Comparison of ENCODE assay signal across 21 mouse cellular contexts in genomic region chr9:65239731-65240130, GRCm38 (mm10). TPM values are rescaled to one million over a fixed set of nuclear protein-coding genes. Genes with fewer than 3 reads are reported as not detected.
DNase-seq lines count a peak whose midpoint lies in the region; ATAC-seq and TF ChIP-seq lines count a peak whose summit lies in the region.
"Had no signal": no experiment of that assay in that cellular context is flagged by ENCODE, and none has a peak within 500 bp of the region (broad histone marks: within the 10 kb centered on the region; RNA-seq: fewer than 3 reads in every experiment).

No protein-coding gene starts in this region.

- H3K4me2 ChIP-seq in intestine, embryonic 14.5 days (ENCODE audit: low read length) = no peak overlapping the region
- no peak overlapping the region for H3K4me2 ChIP-seq in intestine, embryonic 15.5 days (replicated peaks)
- no peak overlapping the region for H3K4me2 ChIP-seq in midbrain, embryonic 11.5 days
- no peak overlapping the region for H3K4me2 ChIP-seq in midbrain, embryonic 13.5 days (replicated peaks)
- no peak overlapping the region for H3K4me2 ChIP-seq in stomach, postnatal 0 days (replicated peaks; ENCODE audit: low read depth)
- H3K4me2 ChIP-seq: heart, embryonic 11.5 days; limb, embryonic 13.5 days; liver, embryonic 13.5 days; lung, embryonic 15.5 days had no signal

- H3K4me3 ChIP-seq in intestine, embryonic 14.5 days (ENCODE audit: low read depth, low read length) = no peak overlapping the region
- H3K4me3 ChIP-seq in intestine, embryonic 15.5 days (replicated peaks) = no peak overlapping the region
- H3K4me3 ChIP-seq in midbrain, embryonic 11.5 days (ENCODE audit: low read depth, low read length) = no peak overlapping the region
- no peak overlapping the region for H3K4me3 ChIP-seq in midbrain, embryonic 13.5 days (replicated peaks)
- no peak overlapping the region for H3K4me3 ChIP-seq in ES-E14 (ENCODE audit: insufficient read depth in 1 of 2, low read depth in 1 of 2, low read length in 2 of 2, poor library complexity in 1 of 2, severe bottlenecking in 1 of 2)
- no peak overlapping the region for H3K4me3 ChIP-seq in stomach, postnatal 0 days (ENCODE audit: low read depth, low read length)
- H3K4me3 ChIP-seq: hindbrain, embryonic 10.5 days; limb, embryonic 13.5 days; liver, embryonic 13.5 days; lung, embryonic 15.5 days had no signal

- ATAC-seq in intestine, embryonic 14.5 days (replicated peaks; ENCODE audit: low FRiP score, low TSS enrichment, low read depth) = no peak
- no peak for ATAC-seq in intestine, embryonic 15.5 days
- ATAC-seq in midbrain, embryonic 11.5 days (ENCODE audit: low FRiP score) = no peak
- ATAC-seq in midbrain, embryonic 13.5 days = no peak
- no peak for ATAC-seq in stomach, postnatal 0 days (ENCODE audit: low FRiP score, low TSS enrichment)

- no peaks in the 10 kb centered on the region; the same call in 1 of the 2 replicates for H3K36me3 ChIP-seq in intestine, embryonic 14.5 days (ENCODE audit: control insufficient read depth, insufficient read depth, low read length)
- no peaks in the 10 kb centered on the region for H3K36me3 ChIP-seq in intestine, embryonic 15.5 days
- H3K36me3 ChIP-seq in midbrain, embryonic 11.5 days (ENCODE audit: control insufficient read depth, insufficient read depth, low read length) = no peaks in the 10 kb centered on the region
- peaks cover 6% of the 10 kb centered on the region; the same call in 1 of the 2 replicates for H3K36me3 ChIP-seq in midbrain, embryonic 13.5 days
- H3K36me3 ChIP-seq in ES-E14 (ENCODE audit: control insufficient read depth, insufficient read depth, low read length, poor library complexity, severe bottlenecking) = peaks cover 5% of the 10 kb centered on the region; the same call in 1 of the 2 replicates
- H3K36me3 ChIP-seq in stomach, postnatal 0 days (ENCODE audit: control insufficient read depth, insufficient read depth, low read length) = no peaks in the 10 kb centered on the region
- H3K36me3 ChIP-seq: lung, embryonic 15.5 days had no signal

- H3K4me1 ChIP-seq in intestine, embryonic 14.5 days (replicated peaks; ENCODE audit: control insufficient read depth, insufficient read depth, low read length) = peaks cover 47% of the 10 kb centered on the region
- peaks cover 28% of the 10 kb centered on the region for H3K4me1 ChIP-seq in intestine, embryonic 15.5 days (replicated peaks)
- peaks cover 4% of the 10 kb centered on the region for H3K4me1 ChIP-seq in midbrain, embryonic 11.5 days (ENCODE audit: control insufficient read depth, insufficient read depth, low read length)
- H3K4me1 ChIP-seq in midbrain, embryonic 13.5 days (replicated peaks) = peaks cover 13% of the 10 kb centered on the region; the same call in 1 of the 2 replicates
- peaks cover 0 to 3% of the 10 kb centered on the region in 2 experiments; a peak in 2 of 4 replicates for H3K4me1 ChIP-seq in ES-E14 (ENCODE audit: control insufficient read depth in 2 of 2, insufficient read depth in 2 of 2, low read length in 2 of 2, poor library complexity in 1 of 2)
- no peaks in the 10 kb centered on the region for H3K4me1 ChIP-seq in stomach, postnatal 0 days (replicated peaks; ENCODE audit: control insufficient read depth, insufficient read depth)

- H3K27ac ChIP-seq in intestine, embryonic 14.5 days (ENCODE audit: low read depth) = peak overlapping the region; percentile 65; the same call in 1 of the 2 replicates
- H3K27ac ChIP-seq in intestine, embryonic 15.5 days = no peak overlapping the region
- no peak overlapping the region for H3K27ac ChIP-seq in midbrain, embryonic 11.5 days (ENCODE audit: low read depth, low read length)
- H3K27ac ChIP-seq in midbrain, embryonic 13.5 days = no peak overlapping the region
- no peak overlapping the region for H3K27ac ChIP-seq in ES-E14 (ENCODE audit: insufficient read depth, low read depth, low read length, poor library complexity, severe bottlenecking)
- H3K27ac ChIP-seq in stomach, postnatal 0 days (replicated peaks) = no peak overlapping the region
- H3K27ac ChIP-seq: hindbrain, embryonic 10.5 days; limb, embryonic 13.5 days; liver, embryonic 13.5 days; lung, embryonic 15.5 days had no signal

- peak; percentile 28; the same call in 1 of the 2 replicates for TF ChIP-seq CTCF in stomach, postnatal 0 days (IDR thresholded peaks at IDR 0.05; ENCODE audit: low read depth)

- TF ChIP-seq EP300 in stomach, postnatal 0 days (optimal IDR thresholded peaks at IDR 0.05) = no peak

- no peaks in the 10 kb centered on the region for H3K27me3 ChIP-seq in intestine, embryonic 14.5 days (replicated peaks; ENCODE audit: control insufficient read depth, insufficient read depth, low read length)
- H3K27me3 ChIP-seq in intestine, embryonic 15.5 days (replicated peaks) = no peaks in the 10 kb centered on the region
- no peaks in the 10 kb centered on the region for H3K27me3 ChIP-seq in midbrain, embryonic 11.5 days (ENCODE audit: control insufficient read depth, insufficient read depth, low read length)
- H3K27me3 ChIP-seq in midbrain, embryonic 13.5 days = no peaks in the 10 kb centered on the region
- H3K27me3 ChIP-seq in stomach, postnatal 0 days (ENCODE audit: control insufficient read depth, insufficient read depth, low read length) = no peaks in the 10 kb centered on the region
- H3K27me3 ChIP-seq: limb, embryonic 13.5 days; liver, embryonic 13.5 days; lung, embryonic 15.5 days had no signal

- no peaks in the 10 kb centered on the region for H3K9me3 ChIP-seq in intestine, embryonic 14.5 days (ENCODE audit: control insufficient read depth, low read length)
- H3K9me3 ChIP-seq in intestine, embryonic 15.5 days = no peaks in the 10 kb centered on the region
- no peaks in the 10 kb centered on the region for H3K9me3 ChIP-seq in midbrain, embryonic 11.5 days (ENCODE audit: control insufficient read depth, low read length)
- no peaks in the 10 kb centered on the region for H3K9me3 ChIP-seq in midbrain, embryonic 13.5 days
- H3K9me3 ChIP-seq in ES-E14 (ENCODE audit: control insufficient read depth, insufficient read depth, low read depth, low read length) = no peaks in the 10 kb centered on the region
- H3K9me3 ChIP-seq in stomach, postnatal 0 days (ENCODE audit: control insufficient read depth, low read length) = no peaks in the 10 kb centered on the region
- H3K9me3 ChIP-seq: G1E; hindbrain, embryonic 10.5 days; limb, embryonic 13.5 days; liver, embryonic 13.5 days; lung, embryonic 15.5 days had no signal

- WGBS in intestine, embryonic 14.5 days = 93% methylated on average over 5 of the region's 5 CpGs
- 89% methylated on average over 5 of the region's 5 CpGs for WGBS in intestine, embryonic 15.5 days
- WGBS in midbrain, embryonic 11.5 days = 88% methylated on average over 5 of the region's 5 CpGs
- 91% methylated on average over 5 of the region's 5 CpGs for WGBS in midbrain, embryonic 13.5 days
- 95% methylated on average over 5 of the region's 5 CpGs for whole genome bisulfite sequencing in stomach, postnatal 0 days

- no peak for DNase-seq in intestine, embryonic 14.5 days (ENCODE audit: low spot score)
- DNase-seq in midbrain, embryonic 11.5 days (ENCODE audit: low spot score, missing footprints) = peak; percentile 41
- DNase-seq in ES-E14 (ENCODE audit: low read depth, low spot score) = peak; percentile 29
- DNase-seq in stomach, postnatal 0 days (ENCODE audit: low spot score) = no peak
- DNase-seq in spleen, adult 12 weeks (ENCODE audit: low spot score) = no peak
- DNase-seq: adrenal gland, postnatal 25 days; cerebellum, adult 8-10 months; kidney, postnatal 36 days; liver, embryonic 13.5 days; lung, postnatal 4 days had no signal

- H3K9ac ChIP-seq in intestine, embryonic 14.5 days (ENCODE audit: low read length) = no peak overlapping the region
- H3K9ac ChIP-seq in intestine, embryonic 15.5 days = no peak overlapping the region
- no peak overlapping the region for H3K9ac ChIP-seq in midbrain, embryonic 11.5 days (ENCODE audit: low read length)
- H3K9ac ChIP-seq in midbrain, embryonic 13.5 days (replicated peaks) = no peak overlapping the region
- no peak overlapping the region for H3K9ac ChIP-seq in ES-E14 (ENCODE audit: insufficient read depth, low read depth, low read length, poor library complexity, severe bottlenecking)
- H3K9ac ChIP-seq in stomach, postnatal 0 days (ENCODE audit: low read length) = no peak overlapping the region
- H3K9ac ChIP-seq: limb, embryonic 13.5 days; liver, embryonic 13.5 days; lung, embryonic 15.5 days had no signal

- in situ Hi-C loops in ES-E14 (cut with MboI; ENCODE audit: low sequenced_read_pairs in 2 of 2, unreplicated experiment in 2 of 2) = no loop called here

TF ChIP-seq in ES-E14, 5 proteins besides CTCF, POLR2A, EP300 and RAD21 (continues in another document):
- TF ChIP-seq HCFC1 (IDR thresholded peaks at IDR 0.05; ENCODE audit: borderline replicate concordance, insufficient read depth, low read length) = no peak
- no peak for TF ChIP-seq MAFK (IDR thresholded peaks at IDR 0.05; ENCODE audit: insufficient read depth, low read depth, low read length)
- no peak for TF ChIP-seq ZC3H11A (IDR thresholded peaks at IDR 0.05; ENCODE audit: borderline replicate concordance, low read depth, low read length)

RNA-seq across cellular contexts. Expression of gene Cilp, which starts 25.2 kb away (rescaled TPM):
- 1.1 and 2.0 TPM in 2 replicates for polyA plus RNA-seq in intestine, embryonic 14.5 days (2014; fragmentation: Nextera tagmentation; extraction: Ambion mirVana)
- 1.5 and 1.8 TPM in 2 replicates for polyA plus RNA-seq in intestine, embryonic 15.5 days (2015; fragmentation: Nextera tagmentation; extraction: Ambion mirVana)
- polyA plus RNA-seq in midbrain, embryonic 11.5 days (2014; fragmentation: Nextera tagmentation; extraction: Ambion mirVana) = 0.12 and 0.16 TPM in 2 replicates
- polyA plus RNA-seq in midbrain, embryonic 13.5 days (2015; fragmentation: Nextera tagmentation; extraction: Ambion mirVana) = 0.24 and 0.30 TPM in 2 replicates
- total RNA-seq in ES-E14 (2012; rRNA removed) = 0.09 and 0.11 TPM in 2 replicates
- polyA plus RNA-seq in stomach, postnatal 0 days (2015; fragmentation: Nextera tagmentation; extraction: Ambion mirVana) = 0.61 and 0.79 TPM in 2 replicates
- total RNA-seq: granulocyte monocyte progenitor cell, adult 5-6 weeks; left cerebral cortex, adult 18-20 months; megakaryocyte-erythroid progenitor cell, adult 5-6 weeks; neutrophil, adult 5-6 weeks had no signal
- polyA plus RNA-seq: G1E had no signal

RNA-seq across cellular contexts. Expression of gene Parp16, which starts 44.6 kb away (rescaled TPM):
- polyA plus RNA-seq in intestine, embryonic 14.5 days (2014; fragmentation: Nextera tagmentation; extraction: Ambion mirVana) = 8.1 and 9.1 TPM in 2 replicates
- 9.4 and 9.7 TPM in 2 replicates for polyA plus RNA-seq in intestine, embryonic 15.5 days (2015; fragmentation: Nextera tagmentation; extraction: Ambion mirVana)
- polyA plus RNA-seq in midbrain, embryonic 11.5 days (2014; fragmentation: Nextera tagmentation; extraction: Ambion mirVana) = 5.2 and 6.4 TPM in 2 replicates
- 4.8 and 5.6 TPM in 2 replicates for polyA plus RNA-seq in midbrain, embryonic 13.5 days (2015; fragmentation: Nextera tagmentation; extraction: Ambion mirVana)
- total RNA-seq in ES-E14 (2012; rRNA removed) = 4.9 TPM in 2 replicates
- 5.0 TPM in 2 replicates for polyA plus RNA-seq in stomach, postnatal 0 days (2015; fragmentation: Nextera tagmentation; extraction: Ambion mirVana)

RNA-seq across cellular contexts. Expression of gene Clpx, which starts 54.3 kb away (rescaled TPM):
- 42.6 and 47.1 TPM in 2 replicates for polyA plus RNA-seq in intestine, embryonic 14.5 days (2014; fragmentation: Nextera tagmentation; extraction: Ambion mirVana)
- 45.8 and 48.5 TPM in 2 replicates for polyA plus RNA-seq in intestine, embryonic 15.5 days (2015; fragmentation: Nextera tagmentation; extraction: Ambion mirVana)
- 45.8 and 54.3 TPM in 2 replicates for polyA plus RNA-seq in midbrain, embryonic 11.5 days (2014; fragmentation: Nextera tagmentation; extraction: Ambion mirVana)
- polyA plus RNA-seq in midbrain, embryonic 13.5 days (2015; fragmentation: Nextera tagmentation; extraction: Ambion mirVana) = 42.5 and 44.1 TPM in 2 replicates
- 17.3 and 24.1 TPM in 2 replicates for total RNA-seq in ES-E14 (2012; rRNA removed)
- polyA plus RNA-seq in stomach, postnatal 0 days (2015; fragmentation: Nextera tagmentation; extraction: Ambion mirVana) = 47.9 and 49.7 TPM in 2 replicates

Comparison
In these comparisons a context has a peak if more than half of its experiments do, and no peak if none do; other contexts are left out.
1. DNase-seq: peak in midbrain, embryonic 11.5 days (single experiment) and ES-E14 (single experiment); none in intestine, embryonic 14.5 days (single experiment), stomach, postnatal 0 days (single experiment) and spleen, adult 12 weeks (single experiment).